Mouse (Mus musculus): Measurements from ENCODE around the gene Osbp. TPM values are rescaled to one million over a fixed set of nuclear protein-coding genes. Genes with fewer than 3 reads are reported as not detected.

The Osbp gene
- polyA plus RNA-seq, 1 experiment from 2014 or later = 11.8 TPM

GRCm38 (mm10) chr19:12011560-12012556 lies 46.1 kb downstream of the Osbp start:
- H3K27me3 ChIP-seq (ENCODE audit: control insufficient read depth, insufficient read depth, low read length) = no peaks in the 10 kb centered on the region
- H3K4me2 ChIP-seq = peak overlapping the region; percentile 63
- H3K9ac ChIP-seq (ENCODE audit: low read depth, low read length) = no peak overlapping the region; the same call in 1 of the 2 replicates
- under 1% methylated on average over 49 of the region's 49 CpGs for WGBS (ENCODE audit: insufficient replicate concordance)
- no peaks in the 10 kb centered on the region for H3K36me3 ChIP-seq (ENCODE audit: control insufficient read depth, insufficient read depth, low read length)
- peak overlapping the region; percentile 80 for H3K27ac ChIP-seq (ENCODE audit: low read depth, low read length)
- H3K9me3 ChIP-seq (replicated peaks; ENCODE audit: control insufficient read depth, low read length) = no peaks in the 10 kb centered on the region
- H3K4me1 ChIP-seq (ENCODE audit: control insufficient read depth, insufficient read depth, low read length) = peaks cover 2% of the 10 kb centered on the region
- peak; percentile 85 for ATAC-seq (replicated peaks; ENCODE audit: insufficient number of reproducible peaks, low FRiP score, low TSS enrichment)
- H3K4me3 ChIP-seq (ENCODE audit: low read depth, low read length) = peak overlapping the region; percentile 66

GRCm38 (mm10) chr19:12012615-12013014 lies 46.9 kb downstream of the Osbp start:
- Histone ChIP-seq H3K4me2 (peak overlapping the region; percentile 63), H3K4me3 (ENCODE audit: low read depth, low read length) (peak overlapping the region; percentile 66), H3K9ac (ENCODE audit: low read depth, low read length) (no peak overlapping the region), H3K9me3 (replicated peaks; ENCODE audit: control insufficient read depth, low read length) (no peaks in the 10 kb centered on the region), H3K36me3 (ENCODE audit: control insufficient read depth, insufficient read depth, low read length) (no peaks in the 10 kb centered on the region), H3K27ac (ENCODE audit: low read depth, low read length) (no peak overlapping the region), H3K4me1 (ENCODE audit: control insufficient read depth, insufficient read depth, low read length) (no peaks in the 10 kb centered on the region; the same call in 1 of the 2 replicates), H3K27me3 (ENCODE audit: control insufficient read depth, insufficient read depth, low read length) (no peaks in the 10 kb centered on the region)
- 2% methylated on average over 10 of the region's 10 CpGs for WGBS (ENCODE audit: insufficient replicate concordance)
- ATAC-seq (replicated peaks; ENCODE audit: insufficient number of reproducible peaks, low FRiP score, low TSS enrichment) = no peak

- Histone ChIP-seq H3K9me3 (replicated peaks; ENCODE audit: control insufficient read depth, low read length) (no peaks in the 10 kb centered on the region), H3K27me3 (ENCODE audit: control insufficient read depth, insufficient read depth, low read length) (no peaks in the 10 kb centered on the region), H3K4me3 (ENCODE audit: low read depth, low read length) (peak overlapping the region; percentile 66), H3K27ac (ENCODE audit: low read depth, low read length) (no peak overlapping the region; the same call in 1 of the 2 replicates), H3K4me1 (ENCODE audit: control insufficient read depth, insufficient read depth, low read length) (no peaks in the 10 kb centered on the region), H3K36me3 (ENCODE audit: control insufficient read depth, insufficient read depth, low read length) (no peaks in the 10 kb centered on the region), H3K4me2 (peak overlapping the region; percentile 63), H3K9ac (ENCODE audit: low read depth, low read length) (peak overlapping the region; percentile 56; the same call in 1 of the 2 replicates)
- no peak for ATAC-seq (replicated peaks; ENCODE audit: insufficient number of reproducible peaks, low FRiP score, low TSS enrichment)
- WGBS (ENCODE audit: insufficient replicate concordance) = under 1% methylated on average over 9 of the region's 12 CpGs
Measured at GRCm38 (mm10) chr19:12013228-12013627, 47.5 kb downstream of the Osbp start.

- Histone ChIP-seq H3K9me3 (replicated peaks; ENCODE audit: control insufficient read depth, low read length) (no peaks in the 10 kb centered on the region), H3K9ac (ENCODE audit: low read depth, low read length) (no peak overlapping the region), H3K27ac (ENCODE audit: low read depth, low read length) (no peak overlapping the region), H3K4me1 (ENCODE audit: control insufficient read depth, insufficient read depth, low read length) (no peaks in the 10 kb centered on the region), H3K4me3 (ENCODE audit: low read depth, low read length) (no peak overlapping the region), H3K36me3 (ENCODE audit: control insufficient read depth, insufficient read depth, low read length) (no peaks in the 10 kb centered on the region), H3K27me3 (ENCODE audit: control insufficient read depth, insufficient read depth, low read length) (no peaks in the 10 kb centered on the region), H3K4me2 (no peak overlapping the region)
- ATAC-seq (replicated peaks; ENCODE audit: insufficient number of reproducible peaks, low FRiP score, low TSS enrichment) = no peak
- 63% methylated on average over 8 of the region's 8 CpGs for WGBS (ENCODE audit: insufficient replicate concordance)
Measured at GRCm38 (mm10) chr19:12015708-12016107, 50.0 kb downstream of the Osbp start.

- Histone ChIP-seq H3K27me3 (ENCODE audit: control insufficient read depth, insufficient read depth, low read length) (no peaks in the 10 kb centered on the region), H3K27ac (ENCODE audit: low read depth, low read length) (no peak overlapping the region), H3K9me3 (replicated peaks; ENCODE audit: control insufficient read depth, low read length) (no peaks in the 10 kb centered on the region), H3K9ac (ENCODE audit: low read depth, low read length) (no peak overlapping the region), H3K4me3 (ENCODE audit: low read depth, low read length) (no peak overlapping the region), H3K4me1 (ENCODE audit: control insufficient read depth, insufficient read depth, low read length) (no peaks in the 10 kb centered on the region), H3K4me2 (no peak overlapping the region), H3K36me3 (ENCODE audit: control insufficient read depth, insufficient read depth, low read length) (no peaks in the 10 kb centered on the region)
- ATAC-seq (replicated peaks; ENCODE audit: insufficient number of reproducible peaks, low FRiP score, low TSS enrichment) = no peak
- WGBS (ENCODE audit: insufficient replicate concordance) = 86% methylated on average over 4 of the region's 4 CpGs
Measured at GRCm38 (mm10) chr19:12016192-12016591, 50.5 kb downstream of the Osbp start.

- no peak overlapping the region for H3K4me2 ChIP-seq
- H3K4me3 ChIP-seq (ENCODE audit: low read depth, low read length) = no peak overlapping the region
- H3K36me3 ChIP-seq (ENCODE audit: control insufficient read depth, insufficient read depth, low read length) = no peaks in the 10 kb centered on the region
- H3K4me1 ChIP-seq (ENCODE audit: control insufficient read depth, insufficient read depth, low read length) = no peaks in the 10 kb centered on the region
- no peak for ATAC-seq (replicated peaks; ENCODE audit: insufficient number of reproducible peaks, low FRiP score, low TSS enrichment)
- no peak overlapping the region for H3K27ac ChIP-seq (ENCODE audit: low read depth, low read length)
- no peak overlapping the region for H3K9ac ChIP-seq (ENCODE audit: low read depth, low read length)
- no peaks in the 10 kb centered on the region for H3K27me3 ChIP-seq (ENCODE audit: control insufficient read depth, insufficient read depth, low read length)
- WGBS (ENCODE audit: insufficient replicate concordance) = 86% methylated on average over 4 of the region's 4 CpGs
- no peaks in the 10 kb centered on the region for H3K9me3 ChIP-seq (replicated peaks; ENCODE audit: control insufficient read depth, low read length)
Measured at GRCm38 (mm10) chr19:12024149-12024548, 58.4 kb downstream of the Osbp start.

- Histone ChIP-seq H3K4me3 (ENCODE audit: low read depth, low read length) (no peak overlapping the region), H3K9me3 (replicated peaks; ENCODE audit: control insufficient read depth, low read length) (no peaks in the 10 kb centered on the region), H3K4me2 (no peak overlapping the region), H3K9ac (ENCODE audit: low read depth, low read length) (no peak overlapping the region), H3K27ac (ENCODE audit: low read depth, low read length) (no peak overlapping the region), H3K36me3 (ENCODE audit: control insufficient read depth, insufficient read depth, low read length) (no peaks in the 10 kb centered on the region), H3K4me1 (ENCODE audit: control insufficient read depth, insufficient read depth, low read length) (no peaks in the 10 kb centered on the region), H3K27me3 (ENCODE audit: control insufficient read depth, insufficient read depth, low read length) (no peaks in the 10 kb centered on the region)
- no peak for ATAC-seq (replicated peaks; ENCODE audit: insufficient number of reproducible peaks, low FRiP score, low TSS enrichment)
- WGBS (ENCODE audit: insufficient replicate concordance) = 65% methylated on average over 3 of the region's 3 CpGs
Measured at GRCm38 (mm10) chr19:12025333-12025732, 59.6 kb downstream of the Osbp start.

- no peak overlapping the region for H3K4me3 ChIP-seq (ENCODE audit: low read depth, low read length)
- ATAC-seq (replicated peaks; ENCODE audit: insufficient number of reproducible peaks, low FRiP score, low TSS enrichment) = no peak
- H3K36me3 ChIP-seq (ENCODE audit: control insufficient read depth, insufficient read depth, low read length) = no peaks in the 10 kb centered on the region
- no peak overlapping the region for H3K9ac ChIP-seq (ENCODE audit: low read depth, low read length)
- 22% methylated on average over 2 of the region's 2 CpGs for WGBS (ENCODE audit: insufficient replicate concordance)
- no peak overlapping the region for H3K4me2 ChIP-seq
- no peaks in the 10 kb centered on the region for H3K9me3 ChIP-seq (replicated peaks; ENCODE audit: control insufficient read depth, low read length)
- H3K4me1 ChIP-seq (ENCODE audit: control insufficient read depth, insufficient read depth, low read length) = no peaks in the 10 kb centered on the region
- H3K27ac ChIP-seq (ENCODE audit: low read depth, low read length) = no peak overlapping the region
- no peaks in the 10 kb centered on the region for H3K27me3 ChIP-seq (ENCODE audit: control insufficient read depth, insufficient read depth, low read length)
Measured at GRCm38 (mm10) chr19:12026606-12027005, 60.9 kb downstream of the Osbp start.
